Mouse (Mus musculus) heart, postnatal 0 days (tissue): ENCODE data around the gene Tmem269.

ENCODE experiments used
- CTCF ChIP-seq: IDR thresholded peaks from 2 replicates; pipeline ENCODE4 v1.5.1; 2016; ENCODE audit warnings: antibody characterized with exemption, control low read depth, low read depth
- EP300 ChIP-seq: IDR thresholded peaks from 2 replicates; pipeline ENCODE4 v1.6.1; 2016; ENCODE audit warnings: antibody characterized with exemption, low read depth

GRCm38 (mm10) chr4:119162990-119163389 is 55.0 kb downstream of the Tmem269 start:
- TF ChIP-seq CTCF: 0 out of 2 replicates have a peak, but pooled peaks have one; percentile 5
- TF ChIP-seq EP300: no peak
